Mouse (Mus musculus) kidney, adult 2 months (tissue): Measurements from ENCODE around the gene Eps15l1.

ENCODE experiments used
- CTCF ChIP-seq: fragments of 200-500 bp; conservative IDR thresholded peaks from 2 replicates; pipeline ENCODE4 v1.5.1; 2011; ENCODE audit warnings: low read depth, mild to moderate bottlenecking, control low read depth, low read length, moderate library complexity, mixed read lengths; ENCODE audit not compliant: insufficient read depth, insufficient read length
- POLR2A ChIP-seq: fragments of 200-500 bp; IDR thresholded peaks from one replicate; pipeline ENCODE4 v1.6.1; 2011; ENCODE audit warnings: low read depth, low read length, control low read depth

GRCm38 (mm10) chr8:72337034-72337433 is 84.2 kb downstream of the Eps15l1 start:
- TF ChIP-seq CTCF: no peak
- TF ChIP-seq POLR2A: no peak
